Mouse (Mus musculus) adrenal gland, postnatal 0 days (tissue): ENCODE results near the gene Tex13b. TPM values are rescaled to one million over a fixed set of nuclear protein-coding genes. Genes with fewer than 3 reads are reported as not detected.

Experiments
- polyA plus RNA-seq: library from polyadenylated mRNA; unstranded; fragments of >200 nt; fragmentation: Nextera tagmentation; extraction: Ambion mirVana; gene quantifications from 2 replicates; pipeline ENCODE4 v1.2.1, GENCODE M21; 2015

Tex13b gene
- not detected in 2 replicates for polyA plus RNA-seq

GRCm38 (mm10) chrX:140813312-140814006, at the start of gene Tex13b:
Gene Tex13b, minus strand, starts transcription at chrX:140813433.

Other genes starting within 250 kb of the Tex13b start
- gene Tsc22d3, start 212.8 kb downstream of the Tex13b start, polyA plus RNA-seq, result 95.4 and 133 TPM in 2 replicates
- 2.4 and 3.2 TPM in 2 replicates for gene Mid2, start 148.8 kb downstream of the Tex13b start, polyA plus RNA-seq
- gene Vsig1, start 94.2 kb upstream of the Tex13b start, polyA plus RNA-seq, result not detected in 2 replicates
- 56.7 and 59.2 TPM in 2 replicates for gene Psmd10, start 143.3 kb upstream of the Tex13b start, polyA plus RNA-seq
- gene Atg4a, start 143.5 kb upstream of the Tex13b start, polyA plus RNA-seq, result 25.5 and 26.4 TPM in 2 replicates